Mouse (Mus musculus) spleen, adult 2 months (tissue): ENCODE measurements around the gene Nemp1. TPM values are rescaled to one million over a fixed set of nuclear protein-coding genes. Genes with fewer than 3 reads are reported as not detected.
A peak's percentile ranks its signal among the peaks of the same experiment; 100 is the strongest.

Experiments used
- DNase-seq, 2 experiments: peaks; one replicate each; pipeline versions ENCODE4 v3.0.0 to v3.0.0-alpha.2; 2012 to 2021; ENCODE audit warnings: low spot score in 2 of 2, low read depth in 1 of 2
- H3K27ac ChIP-seq: fragments of 200-500 bp; 2 replicates; pipeline ENCODE4 v1.5.1; 2012; ENCODE audit warnings: low read length, inconsistent platforms; ENCODE audit not compliant: insufficient read depth
- H3K27me3 ChIP-seq: fragments of 200-500 bp; 2 replicates; pipeline ENCODE4 v1.6.1; 2012; ENCODE audit warnings: mild to moderate bottlenecking, moderate library complexity, low read length, inconsistent platforms; ENCODE audit not compliant: control insufficient read depth, insufficient read depth
- H3K36me3 ChIP-seq: fragments of 200-500 bp; 2 replicates; pipeline ENCODE4 v1.6.1; 2012; ENCODE audit warnings: mild to moderate bottlenecking, low read length, inconsistent platforms; ENCODE audit not compliant: control insufficient read depth, insufficient read depth
- H3K4me1 ChIP-seq: fragments of 200-500 bp; 2 replicates; pipeline ENCODE4 v1.6.1; 2011; ENCODE audit warnings: inconsistent platforms; ENCODE audit not compliant: control insufficient read depth, insufficient read depth, insufficient read length
- H3K4me3 ChIP-seq: fragments of 200-500 bp; 2 replicates; pipeline ENCODE4 v1.5.1; 2011; ENCODE audit warnings: mild to moderate bottlenecking, inconsistent platforms; ENCODE audit not compliant: insufficient read depth, insufficient read length; ENCODE audit errors: extremely low read depth
- CTCF ChIP-seq: fragments of 200-500 bp; IDR thresholded peaks from 2 replicates; pipeline ENCODE4 v1.5.1; 2011; ENCODE audit warnings: mild to moderate bottlenecking, inconsistent platforms; ENCODE audit not compliant: insufficient read depth, insufficient read length, insufficient replicate concordance; ENCODE audit errors: extremely low read depth
- POLR2A ChIP-seq: fragments of 200-500 bp; IDR thresholded peaks from 2 replicates; pipeline ENCODE4 v1.6.1; 2011; ENCODE audit warnings: low read depth, low read length, inconsistent platforms
- WGBS: fragments of 180-500 bp; shearing (Covaris S2); methylation state at CpG from one replicate; pipeline ENCODE4 v1.1.7; 2018; 5-methylcytosine and 5-hydroxymethylcytosine counted together
- polyA plus RNA-seq: library from polyadenylated mRNA; depleted of rRNA; stranded (reverse); fragments of >200 nt; gene quantifications from 2 replicates; pipeline ENCODE4 v1.2.3, GENCODE M21; 2012

Gene Nemp1
- polyA plus RNA-seq, 1 experiment = 3.2 TPM

- Histone ChIP-seq H3K4me1 (peaks cover 24% of the 10 kb centered on the region), H3K36me3 (peaks cover 12% of the 10 kb centered on the region), H3K27ac (peak overlapping the region; percentile 95), H3K4me3 (peak overlapping the region; percentile 62), H3K27me3 (no peaks in the 10 kb centered on the region)
- DNase-seq = peak; percentile 62 to 76
- 2% methylated on average over 35 of the region's 35 CpGs for WGBS
- no peak; the same call in 1 of the 2 replicates for TF ChIP-seq POLR2A
- no peak for TF ChIP-seq CTCF
These were observed 780 bp downstream of the Nemp1 start for GRCm38 (mm10) chr10:127667269-127668092.

GRCm38 (mm10) chr10:127668093-127669050, 1.7 kb downstream of the Nemp1 start, which contains the start of gene Nab2:
Gene Nab2, minus strand, starts transcription at chr10:127668568.
- TF ChIP-seq CTCF (no peak), POLR2A (no peak)
- H3K27ac ChIP-seq = peak within 1 kb of the TSS; percentile 95
- DNase-seq = peak; percentile 82 to 84
- peaks cover 19% of the 10 kb centered on the region; the same call in 1 of the 2 replicates for H3K4me1 ChIP-seq
- peak within 1 kb of the TSS; percentile 62 for H3K4me3 ChIP-seq
- no peaks in the 10 kb centered on the region for H3K27me3 ChIP-seq
- 2% methylated on average over 40 of the region's 40 CpGs for WGBS
- H3K36me3 ChIP-seq = peaks cover 12% of the 10 kb centered on the region

GRCm38 (mm10) chr10:127669170-127669569, 2.5 kb downstream of the Nemp1 start:
- H3K4me3 ChIP-seq = no peak overlapping the region
- no peaks in the 10 kb centered on the region for H3K27me3 ChIP-seq
- peak overlapping the region; percentile 95 for H3K27ac ChIP-seq
- peaks cover 19% of the 10 kb centered on the region; the same call in 1 of the 2 replicates for H3K4me1 ChIP-seq
- DNase-seq = no peak
- H3K36me3 ChIP-seq = peaks cover 8% of the 10 kb centered on the region
- 32% methylated on average over 7 of the region's 7 CpGs for WGBS
- TF ChIP-seq CTCF (no peak), POLR2A (no peak)

GRCm38 (mm10) chr10:127670185-127670584, 3.5 kb downstream of the Nemp1 start:
- Histone ChIP-seq H3K36me3 (no peaks in the 10 kb centered on the region), H3K4me3 (no peak overlapping the region), H3K27me3 (no peaks in the 10 kb centered on the region), H3K4me1 (peaks cover 15% of the 10 kb centered on the region; the same call in 1 of the 2 replicates), H3K27ac (no peak overlapping the region)
- no peak for TF ChIP-seq POLR2A
- TF ChIP-seq CTCF = no peak
- no peak for DNase-seq
- 60% methylated on average over 2 of the region's 2 CpGs for WGBS

GRCm38 (mm10) chr10:127671276-127671675, 4.6 kb downstream of the Nemp1 start:
- Histone ChIP-seq H3K4me1 (peaks cover 12% of the 10 kb centered on the region; the same call in 1 of the 2 replicates), H3K27me3 (no peaks in the 10 kb centered on the region), H3K27ac (no peak overlapping the region), H3K36me3 (no peaks in the 10 kb centered on the region), H3K4me3 (no peak overlapping the region)
- 48% methylated on average over 2 of the region's 2 CpGs for WGBS
- TF ChIP-seq CTCF = peak; percentile 36; the same call in 1 of the 2 replicates
- no peak for TF ChIP-seq POLR2A
- peak in 1 of 2 experiments; percentile 37 for DNase-seq

GRCm38 (mm10) chr10:127674046-127674655, 7.5 kb downstream of the Nemp1 start:
- no peak for DNase-seq
- no peak for TF ChIP-seq POLR2A
- no peak for TF ChIP-seq CTCF
- Histone ChIP-seq H3K27me3 (no peaks in the 10 kb centered on the region), H3K4me1 (peaks cover 10% of the 10 kb centered on the region), H3K27ac (no peak overlapping the region), H3K36me3 (no peaks in the 10 kb centered on the region), H3K4me3 (no peak overlapping the region)
- 93% methylated on average over 6 of the region's 6 CpGs for WGBS
